Mouse (Mus musculus) testis, adult 2 months (tissue): ENCODE results near the gene Tubal3. TPM values are rescaled to one million over a fixed set of nuclear protein-coding genes. Genes with fewer than 3 reads are reported as not detected.
"Not testable (repeated sequence)": the region's sequence is repeated elsewhere in the genome, so short reads cannot be mapped to it uniquely, and the experiment has no call there.

Source experiments
- H3K27ac ChIP-seq: fragments of 200-500 bp; 2 replicates; pipeline ENCODE4 v1.5.1; 2012; ENCODE audit warnings: low read depth, low read length; ENCODE audit not compliant: control insufficient read depth, insufficient read depth
- H3K27me3 ChIP-seq: fragments of 200-500 bp; 2 replicates; pipeline ENCODE4 v1.6.1; 2012; ENCODE audit warnings: mild to moderate bottlenecking, low read length, moderate library complexity; ENCODE audit not compliant: control insufficient read depth, insufficient read depth
- H3K36me3 ChIP-seq: fragments of 200-500 bp; 2 replicates; pipeline ENCODE4 v1.6.1; 2012; ENCODE audit warnings: mild to moderate bottlenecking, low read length; ENCODE audit not compliant: control insufficient read depth, insufficient read depth
- H3K4me1 ChIP-seq: fragments of 200-500 bp; 2 replicates; pipeline ENCODE4 v1.6.1; 2012; ENCODE audit warnings: low read length; ENCODE audit not compliant: control insufficient read depth, insufficient read depth
- H3K4me3 ChIP-seq: fragments of 200-500 bp; 2 replicates; pipeline ENCODE4 v1.5.1; 2012; ENCODE audit warnings: low read depth, mild to moderate bottlenecking, low read length, moderate library complexity, mixed read lengths; ENCODE audit not compliant: control insufficient read depth
- CTCF ChIP-seq: fragments of 200-500 bp; IDR thresholded peaks from 2 replicates; pipeline ENCODE4 v1.5.1; 2012; ENCODE audit warnings: low read depth, mild to moderate bottlenecking, inconsistent platforms, low read length, moderate library complexity; ENCODE audit not compliant: control insufficient read depth, insufficient read depth, insufficient replicate concordance
- POLR2A ChIP-seq: fragments of 200-500 bp; IDR thresholded peaks from 2 replicates; pipeline ENCODE4 v1.6.1; 2012; ENCODE audit warnings: low read depth, mild to moderate bottlenecking, inconsistent platforms, low read length, moderate library complexity; ENCODE audit not compliant: control insufficient read depth
- polyA plus RNA-seq: library from polyadenylated mRNA; depleted of rRNA; stranded (reverse); fragments of >200 nt; gene quantifications from 2 replicates; pipeline ENCODE4 v1.2.3, GENCODE M21; 2012

Tubal3 gene
- polyA plus RNA-seq, 1 experiment: 2.0 TPM

DNA sequence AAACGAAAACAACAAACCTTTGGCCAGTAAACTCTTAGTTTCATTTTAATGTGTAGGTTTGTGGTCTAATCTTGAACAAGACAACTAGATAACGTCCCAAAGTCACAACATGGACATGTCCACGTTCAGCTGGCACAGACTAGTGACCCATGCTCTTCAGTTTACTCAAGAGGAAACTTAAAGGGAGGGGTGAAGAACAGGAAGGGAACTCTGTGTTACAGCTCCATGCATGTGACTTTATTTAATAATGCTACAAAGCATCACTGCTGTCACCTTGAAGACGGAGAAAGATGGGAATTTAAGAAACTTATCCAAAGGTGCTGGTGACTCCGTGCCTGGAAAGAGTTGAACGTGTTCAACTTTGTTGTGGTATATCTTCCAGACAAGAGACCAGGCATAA is 22.0 kb upstream of the Tubal3 start:
- Histone ChIP-seq H3K27ac (no peak overlapping the region), H3K4me3 (no peak overlapping the region), H3K4me1 (peaks cover 9% of the 10 kb centered on the region), H3K27me3 (no peaks in the 10 kb centered on the region), H3K36me3 (no peaks in the 10 kb centered on the region; the same call in 1 of the 2 replicates)
- TF ChIP-seq POLR2A: no peak
- no peak for TF ChIP-seq CTCF

DNA sequence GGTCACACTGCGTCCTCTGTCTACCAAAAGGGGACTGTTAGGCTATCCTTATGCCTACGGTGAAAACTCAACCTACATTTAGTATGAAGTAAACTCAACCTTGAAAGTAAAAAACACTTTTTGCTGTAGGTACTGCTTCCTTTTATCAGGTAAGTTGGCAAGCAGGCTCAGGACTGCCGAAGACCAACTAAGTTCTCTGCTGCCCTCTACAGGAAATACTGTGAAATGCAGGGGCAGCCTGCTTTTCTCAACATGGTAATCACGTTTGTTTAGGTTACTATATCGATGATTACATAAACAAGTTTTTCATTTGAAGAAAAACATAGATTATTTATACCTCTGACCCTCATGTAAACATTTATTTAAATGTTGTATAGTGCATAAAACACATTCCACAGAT is 21.2 kb upstream of the Tubal3 start:
- Histone ChIP-seq H3K27ac (no peak overlapping the region), H3K4me1 (peaks cover 9% of the 10 kb centered on the region), H3K36me3 (no peaks in the 10 kb centered on the region; the same call in 1 of the 2 replicates), H3K4me3 (no peak overlapping the region), H3K27me3 (no peaks in the 10 kb centered on the region)
- TF ChIP-seq POLR2A: no peak
- peak; percentile 48; the same call in 1 of the 2 replicates for TF ChIP-seq CTCF

DNA sequence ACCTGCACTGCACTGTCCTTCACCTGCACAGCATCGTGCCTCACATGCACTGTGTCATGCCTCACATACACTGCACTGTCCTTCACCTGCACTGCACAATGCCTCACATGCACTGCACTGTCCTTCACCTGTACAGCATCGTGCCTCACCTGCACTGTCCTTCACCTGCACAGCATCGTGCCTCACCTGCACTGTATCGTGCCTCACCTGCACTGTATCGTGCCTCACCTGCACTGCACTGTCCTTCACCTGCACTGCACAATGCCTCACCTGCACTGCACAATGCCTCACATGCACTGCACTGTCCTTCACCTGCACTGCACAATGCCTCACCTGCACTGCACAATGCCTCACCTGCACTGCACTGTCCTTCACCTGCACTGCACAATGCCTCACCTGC is 19.9 kb upstream of the Tubal3 start:
- H3K4me1 ChIP-seq, H3K27ac ChIP-seq, H3K27me3 ChIP-seq, H3K36me3 ChIP-seq, H3K4me3 ChIP-seq: not testable (repeated sequence)
- 0 out of 2 replicates have a peak, but pooled peaks have one; percentile 19 for TF ChIP-seq POLR2A

DNA sequence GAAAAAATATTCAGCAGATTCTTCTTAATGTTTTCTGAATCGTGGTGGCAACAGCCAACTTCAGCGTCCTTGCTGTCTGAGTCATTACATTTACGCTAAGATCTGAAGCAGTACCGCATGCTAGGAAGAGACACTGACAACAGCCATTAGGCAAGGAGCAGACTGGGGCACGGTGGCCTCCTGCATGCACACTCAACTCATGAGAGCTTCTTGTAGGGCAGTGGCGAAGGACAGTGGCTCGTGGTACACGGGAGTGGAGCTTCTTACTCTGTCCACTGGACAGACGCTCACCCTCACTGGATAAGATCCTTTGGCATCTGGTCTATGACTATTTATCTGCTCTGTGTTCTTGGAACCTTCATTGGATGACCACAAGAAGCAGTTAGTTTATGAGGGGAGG is 18.8 kb upstream of the Tubal3 start:
- Histone ChIP-seq H3K27ac (no peak overlapping the region), H3K4me1 (no peaks in the 10 kb centered on the region), H3K36me3 (no peaks in the 10 kb centered on the region; the same call in 1 of the 2 replicates), H3K27me3 (no peaks in the 10 kb centered on the region), H3K4me3 (no peak overlapping the region)
- TF ChIP-seq POLR2A (no peak), CTCF (no peak)

DNA sequence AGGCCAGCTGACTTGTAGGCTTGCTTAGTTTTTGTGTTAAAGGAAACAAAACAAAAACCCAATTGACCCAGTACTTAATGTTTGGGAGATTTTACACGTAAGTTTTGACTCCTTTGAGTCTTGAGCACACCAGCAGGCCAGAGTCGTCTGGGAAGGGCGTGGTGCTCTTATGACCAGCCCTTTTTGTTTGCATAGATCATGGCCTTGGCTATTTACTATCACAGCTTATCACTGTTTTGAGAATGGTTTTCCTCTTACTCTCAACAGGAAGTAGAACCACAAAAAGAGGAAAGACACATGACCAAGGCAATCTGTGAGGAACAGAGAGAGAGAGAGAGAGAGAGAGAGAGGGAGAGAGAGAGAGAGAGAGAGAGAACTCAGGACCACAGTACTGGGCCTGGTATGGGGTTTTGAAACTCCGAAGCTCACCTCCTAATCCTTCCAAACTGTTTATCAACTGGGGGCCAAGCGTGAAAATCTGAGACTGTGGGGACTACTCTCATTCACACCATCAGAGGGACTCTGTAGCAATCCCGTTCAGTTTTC is 10.8 kb upstream of the Tubal3 start:
- no peaks in the 10 kb centered on the region for H3K4me1 ChIP-seq
- TF ChIP-seq POLR2A (no peak), CTCF (no peak)
- H3K27me3 ChIP-seq: no peaks in the 10 kb centered on the region
- H3K36me3 ChIP-seq: no peaks in the 10 kb centered on the region
- no peak overlapping the region for H3K4me3 ChIP-seq
- no peak overlapping the region for H3K27ac ChIP-seq

DNA sequence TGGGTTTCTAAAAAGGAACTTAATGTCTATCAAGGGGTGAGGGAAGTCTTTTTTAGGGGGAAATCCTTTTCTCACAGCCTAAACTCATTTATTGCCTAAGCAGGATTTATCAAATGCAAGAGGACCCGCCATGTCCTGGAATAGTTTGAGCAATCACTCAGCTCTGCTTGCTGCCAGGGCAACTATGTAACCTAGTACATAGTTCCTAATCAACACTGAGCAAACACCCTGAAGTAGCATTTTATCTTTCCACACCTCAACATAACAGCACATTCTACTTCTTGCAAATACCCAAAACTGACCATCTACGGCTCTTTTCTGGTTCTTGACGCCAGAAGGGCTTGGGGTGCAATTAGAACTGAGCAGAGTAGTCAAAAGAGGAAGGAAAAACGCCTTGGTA is 9.8 kb upstream of the Tubal3 start:
- H3K27me3 ChIP-seq: no peaks in the 10 kb centered on the region
- TF ChIP-seq POLR2A (no peak), CTCF (no peak)
- H3K4me1 ChIP-seq: no peaks in the 10 kb centered on the region
- H3K4me3 ChIP-seq: no peak overlapping the region
- H3K27ac ChIP-seq: no peak overlapping the region
- no peaks in the 10 kb centered on the region for H3K36me3 ChIP-seq

DNA sequence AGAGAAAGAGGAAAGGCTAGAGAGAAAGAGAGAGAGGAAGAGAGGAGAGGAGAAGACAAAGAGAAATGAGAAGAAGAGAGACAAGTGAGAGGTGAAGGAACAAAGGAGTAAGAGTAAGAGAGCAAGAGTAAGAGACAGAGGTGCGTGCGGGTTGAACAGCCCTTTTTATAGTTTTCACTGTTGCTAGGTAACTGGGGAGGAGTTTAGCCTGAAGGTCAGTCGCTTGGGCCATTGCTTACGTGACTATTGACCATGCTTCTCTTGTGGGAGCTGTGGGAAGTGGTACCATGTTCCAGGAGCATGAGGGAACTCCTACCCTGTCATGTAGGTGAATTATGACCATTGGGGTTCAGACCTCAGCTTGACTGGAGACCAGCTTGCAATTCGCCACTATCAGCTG is 7.7 kb upstream of the Tubal3 start:
- Histone ChIP-seq H3K4me3 (no peak overlapping the region), H3K4me1 (no peaks in the 10 kb centered on the region), H3K27me3 (no peaks in the 10 kb centered on the region), H3K27ac (no peak overlapping the region), H3K36me3 (no peaks in the 10 kb centered on the region)
- no peak for TF ChIP-seq POLR2A
- TF ChIP-seq CTCF: no peak

DNA sequence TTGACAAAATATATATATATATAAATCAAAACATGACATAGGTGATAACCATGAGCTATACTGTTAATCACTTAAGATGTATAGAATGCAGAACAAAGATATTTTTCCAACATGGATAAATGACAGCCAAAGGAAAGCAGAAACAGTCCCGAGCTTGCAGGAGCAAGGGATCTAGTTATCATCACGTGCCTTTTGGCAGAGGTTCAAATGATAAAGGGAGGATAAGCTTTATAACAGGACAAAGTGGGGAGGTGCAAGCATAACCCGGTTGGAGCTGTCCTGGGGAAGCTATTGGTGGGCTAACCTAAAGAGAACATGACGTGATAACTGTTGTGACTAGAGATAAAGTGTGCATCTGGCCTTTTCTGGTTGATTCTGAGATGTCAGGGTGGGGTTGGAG is 4.6 kb upstream of the Tubal3 start:
- Histone ChIP-seq H3K27ac (no peak overlapping the region), H3K36me3 (no peaks in the 10 kb centered on the region), H3K4me1 (no peaks in the 10 kb centered on the region), H3K4me3 (no peak overlapping the region), H3K27me3 (no peaks in the 10 kb centered on the region)
- TF ChIP-seq POLR2A (no peak), CTCF (no peak)
